Comparison of ENCODE assay signal across 29 mouse cellular contexts in the genomic region with DNA sequence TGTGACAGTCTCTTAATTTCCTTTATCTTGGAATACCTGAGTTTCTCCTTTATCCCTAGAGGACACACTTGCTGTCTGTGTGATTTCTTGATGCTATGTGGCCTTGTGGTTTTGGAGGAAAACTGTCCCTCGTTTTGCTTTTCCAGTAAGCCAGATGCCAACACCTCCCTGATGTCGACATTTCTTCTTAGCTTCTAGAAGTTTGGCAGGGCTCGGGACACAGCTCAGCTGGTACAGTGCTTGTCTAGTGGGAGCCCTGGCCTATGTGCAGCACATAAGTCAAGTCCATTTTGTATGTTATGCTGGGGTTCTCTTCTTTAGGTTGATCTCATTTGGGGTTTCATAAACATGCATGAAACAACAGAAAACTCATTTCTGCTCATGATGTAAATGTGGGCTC. TPM values are rescaled to one million over a fixed set of nuclear protein-coding genes. Genes with fewer than 3 reads are reported as not detected.
A peak's percentile ranks its signal among the peaks of the same experiment; 100 is the strongest.
DNase-seq lines count a peak whose midpoint lies in the region; ATAC-seq and TF ChIP-seq lines count a peak whose summit lies in the region.
"Had no signal": no experiment of that assay in that cellular context is flagged by ENCODE, and none has a peak within 500 bp of the region (broad histone marks: within the 10 kb centered on the region; RNA-seq: fewer than 3 reads in every experiment).

No protein-coding gene starts in this region.

- H3K4me2 ChIP-seq in lung, postnatal 0 days (replicated peaks; ENCODE audit: low read depth, low read length) = no peak overlapping the region
- H3K4me2 ChIP-seq: embryonic facial prominence, embryonic 13.5 days; embryonic facial prominence, embryonic 15.5 days; forebrain, embryonic 12.5 days had no signal

- no peak for DNase-seq in heart, embryonic 10.5 days (ENCODE audit: low spot score)
- no peak for DNase-seq in heart, postnatal 10 days
- peak; percentile 75 for DNase-seq in lung, postnatal 0 days (ENCODE audit: low spot score)
- no peak for DNase-seq in lung, adult 18-20 months
- peak; percentile 45 for DNase-seq in lung, postnatal 36 days
- DNase-seq in lung, adult 2 months = no peak
- DNase-seq: adrenal gland, adult 2 months; adrenal gland, postnatal 10 days; adrenal gland, postnatal 25 days; B cell, adult 2 months; cerebellum, adult 11 months; cerebellum, adult 18-20 months; cerebellum, adult 8-10 months; cerebellum, adult 9-11 months; cerebellum, postnatal 14 days; cerebellum, postnatal 36 days; embryo, embryonic 11 days had no signal

- no peak overlapping the region for H3K9ac ChIP-seq in lung, postnatal 0 days (replicated peaks; ENCODE audit: low read depth)
- H3K9ac ChIP-seq: embryonic facial prominence, embryonic 13.5 days; embryonic facial prominence, embryonic 15.5 days; forebrain, embryonic 12.5 days had no signal

- 55% methylated on average over 3 of the region's 3 CpGs for WGBS in heart, embryonic 10.5 days
- WGBS in lung, postnatal 0 days = 52% methylated on average over 3 of the region's 3 CpGs
- WGBS in lung, adult 2 months = 43% methylated on average over 3 of the region's 3 CpGs

- H3K36me3 ChIP-seq in heart, embryonic 10.5 days = no peaks in the 10 kb centered on the region
- H3K36me3 ChIP-seq in lung, postnatal 0 days (ENCODE audit: insufficient read depth, low read length) = no peaks in the 10 kb centered on the region
- H3K36me3 ChIP-seq: embryonic facial prominence, embryonic 15.5 days; forebrain, embryonic 12.5 days had no signal

- no peak for TF ChIP-seq EP300 in lung, postnatal 0 days (IDR thresholded peaks at IDR 0.05)

- H3K4me1 ChIP-seq in heart, embryonic 10.5 days = peaks cover 35% of the 10 kb centered on the region
- H3K4me1 ChIP-seq in lung, postnatal 0 days (ENCODE audit: insufficient read depth, low read depth, low read length) = no peaks in the 10 kb centered on the region
- H3K4me1 ChIP-seq in lung, adult 2 months (ENCODE audit: control insufficient read depth, insufficient read depth, low read length) = peaks cover 2% of the 10 kb centered on the region; the same call in 1 of the 2 replicates

- intact Hi-C loops in heart, postnatal 10 days (cut with DNase I) = no loop called here

- peak; percentile 61 for ATAC-seq in lung, postnatal 0 days
- ATAC-seq: activated CD4-positive, CD25-positive, alpha-beta regulatory T cell, adult 4 months; CD4-positive, CD25-positive, alpha-beta regulatory T cell, adult 4 months; forebrain, embryonic 14.5 days; forebrain, embryonic 16.5 days; Patski had no signal

- TF ChIP-seq CTCF in lung, postnatal 0 days (IDR thresholded peaks at IDR 0.05) = 0 out of 2 replicates have a peak, but pooled peaks have one; percentile 0
- no peak for TF ChIP-seq CTCF in lung, adult 2 months (IDR thresholded peaks at IDR 0.05; ENCODE audit: insufficient read depth, low read length)

- H3K27ac ChIP-seq in heart, embryonic 10.5 days = peak overlapping the region; percentile 30; the same call in 1 of the 2 replicates
- no peak overlapping the region for H3K27ac ChIP-seq in lung, postnatal 0 days (ENCODE audit: low read length)
- H3K27ac ChIP-seq: embryonic facial prominence, embryonic 13.5 days; embryonic facial prominence, embryonic 15.5 days; forebrain, embryonic 10.5 days; forebrain, embryonic 12.5 days had no signal

- no peaks in the 10 kb centered on the region for H3K27me3 ChIP-seq in heart, embryonic 10.5 days (ENCODE audit: insufficient read depth, poor library complexity, severe bottlenecking)
- H3K27me3 ChIP-seq in lung, postnatal 0 days (replicated peaks; ENCODE audit: insufficient read depth, low read length) = no peaks in the 10 kb centered on the region
- H3K27me3 ChIP-seq: CH12.LX; embryonic facial prominence, embryonic 13.5 days; embryonic facial prominence, embryonic 15.5 days; forebrain, embryonic 12.5 days; Patski had no signal

- TF ChIP-seq POLR2A in lung, adult 2 months (IDR thresholded peaks at IDR 0.05; ENCODE audit: borderline replicate concordance, extremely low read depth, low read depth, low read length) = no peak

- H3K4me3 ChIP-seq in heart, embryonic 10.5 days = no peak overlapping the region
- H3K4me3 ChIP-seq in lung, postnatal 0 days (ENCODE audit: low read depth, low read length) = no peak overlapping the region
- H3K4me3 ChIP-seq in lung, adult 2 months (replicated peaks; ENCODE audit: extremely low read depth, low read depth, low read length) = no peak overlapping the region
- H3K4me3 ChIP-seq: embryonic facial prominence, embryonic 13.5 days; embryonic facial prominence, embryonic 15.5 days; erythroblast, embryonic 14.5 days; forebrain, embryonic 10.5 days; forebrain, embryonic 12.5 days had no signal

- no peaks in the 10 kb centered on the region for H3K9me3 ChIP-seq in heart, embryonic 10.5 days
- H3K9me3 ChIP-seq in lung, postnatal 0 days (ENCODE audit: low read length) = no peaks in the 10 kb centered on the region
- H3K9me3 ChIP-seq: embryonic facial prominence, embryonic 13.5 days; embryonic facial prominence, embryonic 15.5 days; forebrain, embryonic 10.5 days; forebrain, embryonic 12.5 days; G1E had no signal

RNA-seq across cellular contexts. Expression of a gene that starts 50.9 kb away (rescaled TPM):
- 40.5 and 43.1 TPM in 2 replicates for polyA plus RNA-seq in heart, embryonic 10.5 days (2016; fragmentation: Nextera tagmentation; extraction: Ambion mirVana)
- total RNA-seq in heart, postnatal 10 days (2021) = 10 to 100 TPM; 56.8 to 65.5 TPM
- 15.6 and 16.3 TPM in 2 replicates for polyA plus RNA-seq in lung, postnatal 0 days (2015; fragmentation: Nextera tagmentation; extraction: Ambion mirVana)
- polyA plus RNA-seq in lung, adult 2 months (2012; rRNA removed) = 55.0 and 61.7 TPM in 2 replicates

Comparison
In these comparisons a context has a peak if more than half of its experiments do, and no peak if none do; other contexts are left out.
1. DNase-seq: peak in lung, postnatal 0 days (single experiment) and lung, postnatal 36 days (single experiment); none in heart, embryonic 10.5 days (single experiment), heart, postnatal 10 days (0 of 2), lung, adult 18-20 months (0 of 2) and lung, adult 2 months (single experiment).